Mouse (Mus musculus) MEL (cell line): ENCODE results near the gene Gnb4. TPM values are rescaled to one million over a fixed set of nuclear protein-coding genes. Genes with fewer than 3 reads are reported as not detected.
A peak's percentile ranks its signal among the peaks of the same experiment; 100 is the strongest.

Experiments
- DNase-seq: peaks from one replicate; pipeline ENCODE4 v3.0.0; 2011; ENCODE audit warnings: low read depth, low spot score
- H3K27ac ChIP-seq: 2 replicates; pipeline ENCODE4 v1.5.1; 2012; ENCODE audit warnings: low read depth, mild to moderate bottlenecking, control low read depth, low read length, moderate library complexity; ENCODE audit not compliant: control insufficient read depth
- H3K27me3 ChIP-seq, 2 experiments: fragments of 150-350 bp in 1 of 2; sonication (generic) in 1 of 2; 2 replicates each; pipeline ENCODE4 v1.6.1; 2012; ENCODE audit warnings: low read length in 2 of 2, mild to moderate bottlenecking in 2 of 2, improper control_type of control experiment in 1 of 2, moderate library complexity in 1 of 2; ENCODE audit not compliant: insufficient read depth in 2 of 2, control insufficient read depth in 1 of 2
- H3K36me3 ChIP-seq, 2 experiments: 2 replicates each; pipeline ENCODE4 v1.6.1; 2012 to 2014; ENCODE audit warnings: low read length in 2 of 2, improper control_type of control experiment in 1 of 2, inconsistent platforms in 1 of 2, mild to moderate bottlenecking in 1 of 2; ENCODE audit not compliant: insufficient read depth in 2 of 2, control insufficient read depth in 1 of 2
- H3K4me1 ChIP-seq, 2 experiments: fragments of 150-350 bp in 1 of 2; sonication (generic) in 1 of 2; 2 replicates each; pipeline ENCODE4 v1.6.1; 2012; ENCODE audit warnings: low read length in 2 of 2, improper control_type of control experiment in 1 of 2, mild to moderate bottlenecking in 1 of 2; ENCODE audit not compliant: insufficient read depth in 2 of 2, control insufficient read depth in 1 of 2
- H3K4me3 ChIP-seq, 2 experiments: fragments of 150-350 bp in 1 of 2; sonication (generic) in 1 of 2; 2 replicates each; pipeline ENCODE4 v1.5.1; 2012; ENCODE audit warnings: low read depth in 2 of 2, low read length in 2 of 2, mild to moderate bottlenecking in 2 of 2, moderate library complexity in 2 of 2, control low read depth in 1 of 2, improper control_type of control experiment in 1 of 2; ENCODE audit not compliant: control insufficient read depth in 1 of 2, insufficient read depth in 1 of 2
- H3K79me2 ChIP-seq: 2 replicates; pipeline ENCODE4 v1.6.1; 2012; ENCODE audit warnings: mild to moderate bottlenecking, low read length, moderate library complexity; ENCODE audit not compliant: control insufficient read depth, poor library complexity, insufficient read depth
- H3K9ac ChIP-seq: 2 replicates; pipeline ENCODE4 v1.6.1; 2012; ENCODE audit warnings: low read depth, mild to moderate bottlenecking, control low read depth, low read length, moderate library complexity; ENCODE audit not compliant: control insufficient read depth, poor library complexity, severe bottlenecking
- H3K9me3 ChIP-seq: fragments of 150-350 bp; sonication (generic); replicated peaks from 2 replicates; pipeline ENCODE4 v1.6.1; 2012; ENCODE audit warnings: mild to moderate bottlenecking, low read length, improper control_type of control experiment, moderate library complexity; ENCODE audit not compliant: insufficient read depth
- BHLHE40 ChIP-seq: IDR thresholded peaks from 2 replicates; pipeline ENCODE4 v1.6.1; 2012; ENCODE audit warnings: low read depth, mild to moderate bottlenecking, inconsistent platforms, low read length, improper control_type of control experiment, borderline replicate concordance
- CTCF ChIP-seq, 3 experiments: IDR thresholded peaks in 2 of 3; conservative IDR thresholded peaks in 1 of 3; 2 replicates each; pipeline ENCODE4 v1.5.1; 2011 to 2012; ENCODE audit warnings: low read length in 3 of 3, low read depth in 2 of 3, mild to moderate bottlenecking in 2 of 3, improper control_type of control experiment in 1 of 3, inconsistent platforms in 1 of 3, mixed read lengths in 1 of 3, moderate library complexity in 1 of 3; ENCODE audit not compliant: control insufficient read depth in 1 of 3, insufficient read depth in 1 of 3, poor library complexity in 1 of 3, severe bottlenecking in 1 of 3
- EP300 ChIP-seq, 2 experiments: IDR thresholded peaks; 2 replicates each; pipeline ENCODE4 v1.6.1; 2011; ENCODE audit warnings: improper control_type of control experiment in 2 of 2, low read length in 2 of 2, low read depth in 1 of 2, mild to moderate bottlenecking in 1 of 2
- ETS1 ChIP-seq: IDR thresholded peaks from 2 replicates; pipeline ENCODE4 v1.6.1; 2012; ENCODE audit warnings: low read depth, mild to moderate bottlenecking, inconsistent platforms, low read length, improper control_type of control experiment, moderate library complexity
- GATA1 ChIP-seq: IDR thresholded peaks from 2 replicates; pipeline ENCODE4 v1.6.1; 2011; ENCODE audit warnings: low read depth, low read length, improper control_type of control experiment
- MAFK ChIP-seq: IDR thresholded peaks from 2 replicates; pipeline ENCODE4 v1.6.1; 2011; ENCODE audit warnings: low read depth, mild to moderate bottlenecking, low read length, improper control_type of control experiment, borderline replicate concordance
- MAX ChIP-seq: IDR thresholded peaks from 2 replicates; pipeline ENCODE4 v1.6.1; 2011; ENCODE audit warnings: low read length, improper control_type of control experiment
- MXI1 ChIP-seq: IDR thresholded peaks from 2 replicates; pipeline ENCODE4 v1.6.1; 2011; ENCODE audit warnings: mild to moderate bottlenecking, low read depth, low read length, improper control_type of control experiment
- MYB ChIP-seq: IDR thresholded peaks from 2 replicates; pipeline ENCODE4 v1.6.1; 2011; ENCODE audit warnings: mild to moderate bottlenecking, low read depth, low read length, improper control_type of control experiment
- MYC ChIP-seq: IDR thresholded peaks from 2 replicates; pipeline ENCODE4 v1.6.1; 2011; ENCODE audit warnings: low read depth, mild to moderate bottlenecking, low read length, improper control_type of control experiment, moderate library complexity
- NRF1 ChIP-seq: IDR thresholded peaks from 2 replicates; pipeline ENCODE4 v1.6.1; 2014; ENCODE audit warnings: low read depth, mild to moderate bottlenecking, inconsistent platforms, low read length, improper control_type of control experiment, moderate library complexity; ENCODE audit not compliant: poor library complexity, insufficient read depth, severe bottlenecking
- POLR2A ChIP-seq, 2 experiments: IDR thresholded peaks; 2 replicates each; pipeline ENCODE4 v1.6.1; 2011 to 2012; ENCODE audit warnings: low read length in 2 of 2, mild to moderate bottlenecking in 2 of 2, control low read depth in 1 of 2, improper control_type of control experiment in 1 of 2, low read depth in 1 of 2, moderate library complexity in 1 of 2; ENCODE audit not compliant: control insufficient read depth in 1 of 2, insufficient read depth in 1 of 2, poor library complexity in 1 of 2
- POLR2AphosphoS5 ChIP-seq: IDR thresholded peaks from 2 replicates; pipeline ENCODE4 v1.6.1; 2012; ENCODE audit warnings: low read depth, borderline replicate concordance, mild to moderate bottlenecking, inconsistent platforms, low read length, moderate library complexity, mixed read lengths
- RCOR1 ChIP-seq: IDR thresholded peaks from 2 replicates; pipeline ENCODE4 v1.6.1; 2012; ENCODE audit warnings: low read depth, mild to moderate bottlenecking, inconsistent platforms, low read length, improper control_type of control experiment
- SIN3A ChIP-seq: IDR thresholded peaks from 2 replicates; pipeline ENCODE4 v1.6.1; 2012; ENCODE audit warnings: low read length, improper control_type of control experiment, inconsistent platforms
- SMC3 ChIP-seq: IDR thresholded peaks from 2 replicates; pipeline ENCODE4 v1.6.1; 2011; ENCODE audit warnings: low read depth, low read length, improper control_type of control experiment
- TBP ChIP-seq: IDR thresholded peaks from 2 replicates; pipeline ENCODE4 v1.8.0; 2011; ENCODE audit warnings: low read depth, low read length, improper control_type of control experiment
- TCF12 ChIP-seq: IDR thresholded peaks from 2 replicates; pipeline ENCODE4 v1.6.1; 2014; ENCODE audit warnings: low read depth, mild to moderate bottlenecking, inconsistent platforms, low read length, improper control_type of control experiment, moderate library complexity
- UBTF ChIP-seq: IDR thresholded peaks from 2 replicates; pipeline ENCODE4 v1.6.1; 2012; ENCODE audit warnings: low read depth, mild to moderate bottlenecking, inconsistent platforms, low read length, improper control_type of control experiment, moderate library complexity, borderline replicate concordance; ENCODE audit not compliant: insufficient read depth
- USF1 ChIP-seq: IDR thresholded peaks from 2 replicates; pipeline ENCODE4 v1.6.1; 2014; ENCODE audit warnings: low read depth, mild to moderate bottlenecking, inconsistent platforms, low read length, improper control_type of control experiment, moderate library complexity
- ZNF384 ChIP-seq: IDR thresholded peaks from 2 replicates; pipeline ENCODE4 v1.6.1; 2012; ENCODE audit warnings: low read depth, mild to moderate bottlenecking, inconsistent platforms, low read length, improper control_type of control experiment
- polyA plus RNA-seq, 2 experiments: library from polyadenylated mRNA; stranded (reverse) in 1 of 2; unstranded in 1 of 2; fragments of >175 nt in 1 of 2; fragments of >200 nt in 1 of 2; gene quantifications; 2 replicates each; pipeline versions ENCODE4 v1.2.1 to v1.2.4; 2012; ENCODE audit warnings: low replicate concordance in 2 of 2, low read depth in 1 of 2; ENCODE audit not compliant: insufficient read length in 2 of 2, insufficient read depth in 1 of 2, missing spikeins in 1 of 2
- total RNA-seq: library from RNA; depleted of rRNA; stranded (reverse); fragments of 300-350 nt; gene quantifications from 2 replicates; pipeline ENCODE4 v1.2.3, GENCODE M21; 2012

Gnb4 gene
- total and polyA plus RNA-seq, 3 experiments: 49.5 to 61.2 TPM; not detected in 1

DNA sequence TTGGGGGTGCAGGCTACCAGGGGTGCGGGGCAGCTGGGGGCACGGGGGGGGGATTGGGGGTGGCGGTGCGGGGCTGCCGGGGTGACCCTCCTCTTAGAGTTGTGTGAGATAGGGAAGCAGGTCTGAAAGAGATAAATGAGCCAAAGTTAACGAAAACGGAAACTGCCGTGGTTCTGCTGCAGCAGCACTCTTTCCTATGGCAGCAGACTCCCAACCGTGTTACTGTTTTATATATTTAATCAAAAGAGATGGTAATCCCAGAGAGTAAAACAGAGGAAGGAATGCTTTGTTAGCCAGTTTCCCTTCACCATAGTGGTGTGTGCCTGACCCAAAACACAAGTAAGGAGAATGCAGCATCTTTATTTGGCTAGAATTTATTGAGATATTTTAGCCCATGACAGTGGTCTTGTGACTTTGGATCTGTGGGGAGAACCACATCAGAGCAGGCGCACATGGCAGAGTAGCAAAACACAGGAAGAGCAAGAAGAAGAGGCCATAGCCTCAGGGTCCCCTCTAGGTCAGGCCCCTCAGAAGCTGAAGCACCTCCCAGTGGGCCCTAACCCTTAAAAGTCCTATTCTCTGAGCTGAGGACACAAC, 40.1 kb upstream of the Gnb4 start (continued):
- TF ChIP-seq UBTF (no peak), POLR2AphosphoS5 (no peak)

DNA sequence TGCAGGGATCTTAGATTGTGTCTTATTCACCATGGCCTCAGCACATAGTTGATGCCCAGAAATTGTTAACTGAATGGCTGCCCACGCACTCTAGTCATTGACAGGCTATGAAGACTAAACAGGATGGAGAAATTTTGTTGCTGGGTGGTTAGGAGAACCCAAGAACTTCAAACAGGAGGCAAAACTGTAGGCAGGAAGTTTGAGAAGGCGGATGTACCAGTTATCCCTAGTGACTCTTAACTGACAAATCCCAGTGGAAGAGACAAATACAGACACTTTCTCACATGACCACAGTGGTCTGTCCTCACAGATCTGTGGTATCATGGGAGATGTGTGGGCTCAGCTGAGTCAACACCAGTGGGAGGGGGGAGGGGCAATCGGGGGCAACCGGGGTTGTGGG, 39.6 kb upstream of the Gnb4 start:
- peaks cover 0 to 42% of the 10 kb centered on the region in 2 experiments; a peak in 2 of 4 replicates for H3K36me3 ChIP-seq
- peaks cover 36 to 48% of the 10 kb centered on the region in 2 experiments for H3K4me1 ChIP-seq
- no peak overlapping the region; a peak in 2 of 4 replicates for H3K4me3 ChIP-seq
- H3K79me2 ChIP-seq: no peaks in the 10 kb centered on the region
- peak overlapping the region; percentile 67 for H3K27ac ChIP-seq
- H3K27me3 ChIP-seq: no peaks in the 10 kb centered on the region
- DNase-seq: peak; percentile 75
- peak overlapping the region; percentile 34 for H3K9ac ChIP-seq
- H3K9me3 ChIP-seq: no peaks in the 10 kb centered on the region
- TF ChIP-seq ZNF384: no peak
- TF ChIP-seq SMC3: no peak
- TF ChIP-seq POLR2A (IDR thresholded peaks at IDR 0.05; ENCODE audit: control insufficient read depth in 1 of 2, insufficient read depth in 1 of 2, low read depth in 1 of 2, low read length in 2 of 2, poor library complexity in 1 of 2): 0 out of 4 replicates have a peak, but pooled peaks of 1 of the 2 experiments have one; percentile 34
- TF ChIP-seq MYB: peak; percentile 56; the same call in 1 of the 2 replicates
- 0 out of 2 replicates have a peak, but pooled peaks have one; percentile 18 for TF ChIP-seq TCF12
- TF ChIP-seq USF1: 0 out of 2 replicates have a peak, but pooled peaks have one; percentile 27
- TF ChIP-seq BHLHE40: peak; percentile 32; the same call in 1 of the 2 replicates

DNA sequence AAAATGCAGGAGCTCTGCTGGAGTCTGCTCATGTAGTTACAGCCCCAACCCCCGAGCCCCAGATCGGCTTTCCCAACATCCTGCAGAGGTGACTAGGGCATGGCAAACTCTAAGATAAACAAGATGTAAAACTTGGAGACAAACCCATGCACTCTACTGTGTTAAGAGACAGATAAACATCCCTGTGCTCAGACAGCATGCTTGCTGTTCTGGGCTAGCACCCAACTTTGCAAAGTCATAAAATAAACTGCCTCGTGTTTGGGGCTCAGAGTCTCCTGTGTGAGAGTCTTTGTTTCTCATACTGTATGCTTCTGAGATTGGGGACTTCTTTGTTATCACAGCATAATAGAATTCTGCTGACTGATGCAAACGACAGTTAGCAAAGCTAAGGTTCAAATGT, 36.4 kb upstream of the Gnb4 start:
- Histone ChIP-seq H3K36me3 (peaks cover 0 to 40% of the 10 kb centered on the region in 2 experiments; a peak in 2 of 4 replicates), H3K79me2 (no peaks in the 10 kb centered on the region), H3K9me3 (no peaks in the 10 kb centered on the region), H3K27me3 (no peaks in the 10 kb centered on the region), H3K9ac (no peak overlapping the region), H3K27ac (peak overlapping the region; percentile 63), H3K4me3 (no peak overlapping the region), H3K4me1 (peaks cover 35 to 41% of the 10 kb centered on the region in 2 experiments)
- DNase-seq: peak; percentile 76
- TF ChIP-seq TCF12 (peak; percentile 54), UBTF (no peak), NRF1 (no peak), ZNF384 (no peak), EP300 (IDR thresholded peaks at IDR 0.05; ENCODE audit: low read depth in 1 of 2, low read length in 2 of 2) (peak; percentile 43 to 81; a peak in 3 of 4 replicates), ETS1 (peak; percentile 73), RCOR1 (peak; percentile 65), GATA1 (peak; percentile 59), MXI1 (peak; percentile 88), USF1 (no peak), MAX (peak; percentile 83), MYB (peak; percentile 38; the same call in 1 of the 2 replicates), SIN3A (peak; percentile 62; the same call in 1 of the 2 replicates), MAFK (peak; percentile 68; the same call in 1 of the 2 replicates), TBP (0 out of 2 replicates have a peak, but pooled peaks have one; percentile 26), CTCF (IDR thresholded peaks at IDR 0.05 in 2 of 3, conservative IDR thresholded peaks at IDR 0.05 in 1 of 3; ENCODE audit: control insufficient read depth in 1 of 3, insufficient read depth in 1 of 3, low read depth in 2 of 3, low read length in 3 of 3, poor library complexity in 1 of 3, severe bottlenecking in 1 of 3) (no peak), MYC (peak; percentile 88)
